Mouse (Mus musculus) liver, embryonic 11.5 days (tissue): Measurements from ENCODE around the gene Gpr33. TPM values are rescaled to one million over a fixed set of nuclear protein-coding genes. Genes with fewer than 3 reads are reported as not detected.

Experiments used
- ATAC-seq: fragments of 200-750 bp; cut with Nextera tagmentation; replicated peaks from 2 replicates; pipeline ENCODE4 v1.8.0; 2017; ENCODE audit warnings: moderate number of reproducible peaks, mild to moderate bottlenecking, moderate TSS enrichment, moderate library complexity; ENCODE audit not compliant: low FRiP score
- DNase-seq: peaks from one replicate; pipeline ENCODE4 v3.0.0-alpha.2; 2017; ENCODE audit warnings: low spot score
- H3K27ac ChIP-seq: fragments of 300-500 bp; sonication (generic); 2 replicates; pipeline ENCODE4 v1.5.1; 2014; ENCODE audit warnings: mild to moderate bottlenecking, low read depth, low read length, control low read depth
- H3K27me3 ChIP-seq: fragments of 300-500 bp; sonication (generic); replicated peaks from 2 replicates; pipeline ENCODE4 v1.6.1; 2014; ENCODE audit warnings: low read length, mixed read lengths; ENCODE audit not compliant: control insufficient read depth, insufficient read depth
- H3K36me3 ChIP-seq: fragments of 300-500 bp; sonication (generic); 2 replicates; pipeline ENCODE4 v1.6.1; 2014; ENCODE audit warnings: mild to moderate bottlenecking, low read length, moderate library complexity, mixed read lengths; ENCODE audit not compliant: control insufficient read depth, insufficient read depth
- H3K4me1 ChIP-seq: fragments of 300-500 bp; sonication (generic); replicated peaks from 2 replicates; pipeline ENCODE4 v1.6.1; 2014; ENCODE audit warnings: low read length, mixed read lengths; ENCODE audit not compliant: control insufficient read depth, insufficient read depth
- H3K4me2 ChIP-seq: fragments of 300-500 bp; sonication (generic); 2 replicates; pipeline ENCODE4 v1.6.1; 2014; ENCODE audit warnings: mild to moderate bottlenecking, control low read depth, moderate library complexity
- H3K4me3 ChIP-seq: fragments of 300-500 bp; sonication (generic); 2 replicates; pipeline ENCODE4 v1.5.1; 2014; ENCODE audit warnings: low read depth, low read length, control low read depth
- H3K9ac ChIP-seq: fragments of 300-500 bp; sonication (generic); 2 replicates; pipeline ENCODE4 v1.6.1; 2014; ENCODE audit warnings: low read depth, low read length, control low read depth
- H3K9me3 ChIP-seq: fragments of 300-500 bp; sonication (generic); 2 replicates; pipeline ENCODE4 v1.6.1; 2016; ENCODE audit warnings: low read length, inconsistent platforms, mixed read lengths; ENCODE audit not compliant: control insufficient read depth
- WGBS: fragments of 180-500 bp; shearing (Covaris S2); extraction: QIAGEN DNeasy Blood & Tissue Kit; methylation state at CpG from one replicate; pipeline ENCODE4 v1.1.7; 2014; 5-methylcytosine and 5-hydroxymethylcytosine counted together
- polyA plus RNA-seq: library from polyadenylated mRNA; unstranded; fragments of >200 nt; fragmentation: Nextera tagmentation; extraction: Ambion mirVana; gene quantifications from 2 replicates; pipeline ENCODE4 v1.2.1, GENCODE M21; 2014

The Gpr33 gene
- polyA plus RNA-seq, 1 experiment from 2014 or later: not detected

DNA sequence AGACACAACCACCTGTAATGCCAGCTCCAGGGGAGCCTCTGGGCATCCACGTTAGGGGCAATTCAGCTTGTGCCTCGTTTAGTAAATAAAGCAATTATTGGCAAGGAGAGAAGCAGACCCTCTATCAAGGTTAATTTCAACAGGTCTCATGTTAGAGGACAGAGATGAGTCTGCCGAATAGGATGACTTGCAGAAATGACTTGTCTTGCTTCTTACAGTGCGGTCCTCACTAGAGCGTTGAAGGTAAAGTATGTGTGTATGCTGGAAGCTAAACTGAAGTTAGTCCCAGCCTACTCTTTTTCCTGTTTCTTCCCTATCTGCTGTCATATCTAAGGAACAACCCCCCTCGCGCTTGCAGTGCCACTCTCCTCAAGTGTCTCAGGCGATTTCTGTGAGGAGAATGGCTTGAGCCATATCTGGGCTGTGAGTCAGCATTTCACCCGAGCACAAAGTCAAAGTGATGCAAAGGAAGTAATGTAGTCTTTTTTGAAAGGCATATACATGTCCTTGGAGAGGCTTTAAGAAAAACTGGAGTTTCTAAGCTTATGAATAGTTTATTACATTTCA, 29.4 kb downstream of the Gpr33 start:
- Histone ChIP-seq H3K4me1 (0 out of 2 replicates have a peak, but pooled peaks cover 6% of the 10 kb centered on the region), H3K4me2 (peak overlapping the region; percentile 26; the same call in 1 of the 2 replicates), H3K27ac (peak overlapping the region; percentile 26; the same call in 1 of the 2 replicates), H3K27me3 (no peaks in the 10 kb centered on the region), H3K9ac (0 out of 2 replicates have a peak overlapping the region, but pooled peaks have one; percentile 7), H3K36me3 (peaks cover 19% of the 10 kb centered on the region), H3K4me3 (no peak overlapping the region), H3K9me3 (no peaks in the 10 kb centered on the region)
- DNase-seq (no peak), ATAC-seq (peak; percentile 65)
- 55% methylated on average over 9 of the region's 9 CpGs for WGBS

GRCm38 (mm10) chr12:51995738-51996536, 31.9 kb downstream of the Gpr33 start:
- ATAC-seq: no peak

GRCm38 (mm10) chr12:51990629-51991028, 37.2 kb downstream of the Gpr33 start:
- Histone ChIP-seq H3K4me2 (no peak overlapping the region), H3K9ac (no peak overlapping the region), H3K36me3 (peaks cover 16% of the 10 kb centered on the region), H3K4me3 (no peak overlapping the region), H3K4me1 (no peaks in the 10 kb centered on the region), H3K9me3 (no peaks in the 10 kb centered on the region), H3K27me3 (no peaks in the 10 kb centered on the region), H3K27ac (no peak overlapping the region)
- WGBS: 81% methylated on average over 2 of the region's 2 CpGs
- no peak for ATAC-seq
- DNase-seq: no peak

More at GRCm38 (mm10) chr12:51995738-51996536, 31.9 kb downstream of the Gpr33 start:
- no peak for DNase-seq
- Histone ChIP-seq H3K4me1 (0 out of 2 replicates have a peak, but pooled peaks cover 6% of the 10 kb centered on the region), H3K4me2 (no peak overlapping the region), H3K4me3 (no peak overlapping the region), H3K9ac (no peak overlapping the region), H3K27ac (no peak overlapping the region), H3K27me3 (no peaks in the 10 kb centered on the region), H3K9me3 (no peaks in the 10 kb centered on the region), H3K36me3 (peaks cover 19% of the 10 kb centered on the region)
- 93% methylated on average over 1 of the region's 1 CpGs for WGBS

DNA sequence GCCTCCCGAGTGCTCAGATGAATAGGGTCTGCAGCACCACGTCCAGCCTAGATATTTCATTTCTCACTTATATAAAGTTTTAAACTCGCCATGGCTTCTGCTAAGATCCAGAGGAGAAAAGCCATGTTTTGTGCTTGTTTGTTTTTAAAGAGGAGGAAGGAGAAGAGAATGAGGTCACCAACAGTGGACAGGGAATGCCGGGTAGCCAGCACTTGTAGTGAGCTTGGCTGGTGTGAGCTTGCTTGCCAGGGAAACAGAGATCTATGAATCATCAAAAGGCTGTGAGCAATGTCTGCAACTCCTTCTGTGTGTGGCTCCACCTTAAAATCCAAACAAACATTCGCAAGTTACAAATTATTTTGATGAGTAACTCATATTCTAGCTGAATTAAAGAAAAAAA, 39.3 kb downstream of the Gpr33 start:
- DNase-seq (no peak), ATAC-seq (no peak)
- H3K27me3 ChIP-seq: no peaks in the 10 kb centered on the region
- peaks cover 4% of the 10 kb centered on the region; the same call in 1 of the 2 replicates for H3K4me1 ChIP-seq
- no peaks in the 10 kb centered on the region for H3K9me3 ChIP-seq
- no peak overlapping the region for H3K27ac ChIP-seq
- no peak overlapping the region for H3K4me2 ChIP-seq
- H3K36me3 ChIP-seq: 0 out of 2 replicates have a peak, but pooled peaks cover 2% of the 10 kb centered on the region
- no peak overlapping the region for H3K9ac ChIP-seq
- WGBS: 81% methylated on average over 5 of the region's 5 CpGs
- H3K4me3 ChIP-seq: no peak overlapping the region

DNA sequence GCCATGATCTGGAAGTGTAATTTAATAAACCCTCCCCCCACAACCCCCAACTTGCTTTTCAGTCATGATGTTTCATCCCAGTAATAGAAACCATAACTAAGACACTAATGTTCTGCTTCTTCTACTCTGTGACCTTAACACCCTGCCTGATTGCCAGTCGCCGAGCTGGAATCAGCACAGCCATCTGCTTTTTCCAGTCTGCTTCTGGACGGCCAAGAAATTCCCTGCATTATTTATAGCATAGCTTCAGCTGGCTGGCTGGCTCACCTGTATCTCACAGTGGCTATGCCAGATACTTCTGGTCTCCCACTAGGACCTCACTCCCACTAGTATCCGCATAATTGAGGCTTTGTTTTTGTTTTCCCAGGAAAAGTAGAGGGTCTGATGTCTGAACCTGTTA, 42.0 kb downstream of the Gpr33 start:
- H3K4me2 ChIP-seq: no peak overlapping the region
- no peaks in the 10 kb centered on the region for H3K27me3 ChIP-seq
- WGBS: 60% methylated on average over 4 of the region's 4 CpGs
- no peak overlapping the region for H3K27ac ChIP-seq
- no peak for ATAC-seq
- no peak overlapping the region for H3K4me3 ChIP-seq
- DNase-seq: no peak
- H3K9me3 ChIP-seq: no peaks in the 10 kb centered on the region
- H3K4me1 ChIP-seq: peaks cover 4% of the 10 kb centered on the region; the same call in 1 of the 2 replicates
- 0 out of 2 replicates have a peak, but pooled peaks cover 2% of the 10 kb centered on the region for H3K36me3 ChIP-seq
- no peak overlapping the region for H3K9ac ChIP-seq

DNA sequence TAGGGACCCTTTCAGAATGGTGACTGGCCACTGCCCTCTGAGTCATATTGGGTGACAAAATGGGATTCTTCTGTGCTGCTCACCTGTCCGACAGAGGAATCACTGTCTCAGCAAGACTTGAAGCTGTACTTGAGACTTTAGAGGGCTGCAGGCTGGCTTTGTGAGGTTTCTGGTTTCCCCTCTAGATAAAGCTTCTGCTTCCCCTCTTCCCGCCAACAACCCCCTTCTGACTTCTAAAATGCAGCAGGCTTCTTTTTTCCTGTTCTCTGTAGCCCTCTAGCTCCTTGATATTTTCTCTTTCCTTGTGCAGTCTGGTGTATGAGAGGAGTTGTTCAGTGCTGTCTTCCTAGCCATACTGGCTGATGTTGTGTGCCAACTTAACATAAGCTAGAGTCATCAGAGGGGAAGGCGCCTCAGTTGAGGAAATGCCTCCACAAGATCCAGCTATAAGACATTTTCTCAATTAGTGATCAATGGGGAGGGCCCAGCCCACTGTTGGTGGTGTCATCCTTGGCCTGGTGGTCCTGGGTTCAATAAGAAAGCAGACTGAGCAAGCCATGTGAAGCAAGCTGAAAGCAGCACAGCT, 42.6 kb downstream of the Gpr33 start:
- no peak overlapping the region for H3K4me3 ChIP-seq
- WGBS: 62% methylated on average over 3 of the region's 3 CpGs
- H3K9me3 ChIP-seq: no peaks in the 10 kb centered on the region

DNA sequence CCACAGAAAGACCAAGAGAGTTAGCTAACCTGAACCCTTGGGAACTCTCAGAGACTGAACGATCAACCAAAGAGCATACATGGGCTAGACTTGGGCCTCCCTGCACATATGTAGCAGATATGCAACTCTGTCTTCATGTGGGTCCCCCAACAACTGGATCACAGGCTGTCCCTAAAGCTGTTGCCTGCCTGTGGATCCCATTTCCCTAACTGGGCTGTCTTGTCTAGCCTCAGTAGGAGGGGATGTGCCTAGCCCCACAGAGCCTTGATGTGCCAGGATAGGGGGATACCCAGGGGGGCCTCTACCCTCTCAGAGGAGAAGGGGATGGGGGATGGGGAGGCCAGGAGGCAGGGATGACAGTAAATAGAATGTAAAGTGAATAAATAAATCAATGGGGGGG, 44.2 kb downstream of the Gpr33 start:
- Histone ChIP-seq H3K4me1 (peaks cover 4% of the 10 kb centered on the region; the same call in 1 of the 2 replicates), H3K36me3 (0 out of 2 replicates have a peak, but pooled peaks cover 2% of the 10 kb centered on the region), H3K27ac (no peak overlapping the region), H3K4me2 (no peak overlapping the region), H3K27me3 (no peaks in the 10 kb centered on the region), H3K4me3 (no peak overlapping the region), H3K9me3 (no peaks in the 10 kb centered on the region), H3K9ac (no peak overlapping the region)
- 67% methylated on average over 1 of the region's 1 CpGs for WGBS
- DNase-seq (no peak), ATAC-seq (no peak)

More for the DNA sequence above, 42.6 kb downstream of the Gpr33 start:
- Histone ChIP-seq H3K27ac (no peak overlapping the region), H3K27me3 (no peaks in the 10 kb centered on the region), H3K9ac (no peak overlapping the region), H3K4me2 (no peak overlapping the region), H3K4me1 (peaks cover 4% of the 10 kb centered on the region; the same call in 1 of the 2 replicates), H3K36me3 (0 out of 2 replicates have a peak, but pooled peaks cover 2% of the 10 kb centered on the region)
- ATAC-seq (no peak), DNase-seq (no peak)

GRCm38 (mm10) chr12:51976531-51976930, 51.3 kb downstream of the Gpr33 start:
- ATAC-seq (no peak), DNase-seq (no peak)
- H3K4me1 ChIP-seq: no peaks in the 10 kb centered on the region
- H3K9ac ChIP-seq: no peak overlapping the region
- H3K4me2 ChIP-seq: no peak overlapping the region
- H3K4me3 ChIP-seq: no peak overlapping the region
- H3K9me3 ChIP-seq: no peaks in the 10 kb centered on the region; the same call in 1 of the 2 replicates
- 60% methylated on average over 9 of the region's 9 CpGs for WGBS
- no peak overlapping the region for H3K27ac ChIP-seq
- H3K36me3 ChIP-seq: no peaks in the 10 kb centered on the region
- H3K27me3 ChIP-seq: no peaks in the 10 kb centered on the region
